Mouse (Mus musculus): ENCODE measurements around the gene Rbpms2. TPM values are rescaled to one million over a fixed set of nuclear protein-coding genes. Genes with fewer than 3 reads are reported as not detected.
"Not testable (repeated sequence)": the region's sequence is repeated elsewhere in the genome, so short reads cannot be mapped to it uniquely, and the experiment has no call there.

The Rbpms2 gene
- polyA plus RNA-seq, 1 experiment from 2014 or later, result 4.7 TPM

- no peak overlapping the region for H3K9ac ChIP-seq
- DNase-seq (ENCODE audit: low spot score), result no peak
- H3K27me3 ChIP-seq (ENCODE audit: control insufficient read depth, insufficient read depth, low read length), result no peaks in the 10 kb centered on the region
- H3K4me2 ChIP-seq (replicated peaks), result no peak overlapping the region
- no peaks in the 10 kb centered on the region for H3K4me1 ChIP-seq (replicated peaks; ENCODE audit: control insufficient read depth, insufficient read depth, low read length)
- H3K4me3 ChIP-seq (replicated peaks; ENCODE audit: low read length), result no peak overlapping the region
- 67% methylated on average over 1 of the region's 1 CpGs for WGBS
- no peaks in the 10 kb centered on the region for H3K9me3 ChIP-seq (ENCODE audit: control insufficient read depth, low read length)
- no peak for ATAC-seq (ENCODE audit: low FRiP score)
- H3K27ac ChIP-seq, result no peak overlapping the region
- no peaks in the 10 kb centered on the region for H3K36me3 ChIP-seq (replicated peaks; ENCODE audit: control insufficient read depth, insufficient read depth)
Observed at GRCm38 (mm10) chr9:65649997-65650396, 20.5 kb downstream of the Rbpms2 start.

GRCm38 (mm10) chr9:65651957-65652356 lies 22.5 kb downstream of the Rbpms2 start:
- H3K4me2 ChIP-seq (replicated peaks); H3K9ac ChIP-seq; H3K36me3 ChIP-seq (replicated peaks; ENCODE audit: control insufficient read depth, insufficient read depth); H3K27me3 ChIP-seq (ENCODE audit: control insufficient read depth, insufficient read depth, low read length); H3K4me1 ChIP-seq (replicated peaks; ENCODE audit: control insufficient read depth, insufficient read depth, low read length); H3K27ac ChIP-seq; ATAC-seq (ENCODE audit: low FRiP score); H3K9me3 ChIP-seq (ENCODE audit: control insufficient read depth, low read length); DNase-seq (ENCODE audit: low spot score); H3K4me3 ChIP-seq (replicated peaks; ENCODE audit: low read length): not testable (repeated sequence)
- WGBS, result 96% methylated on average over 1 of the region's 1 CpGs

- no peaks in the 10 kb centered on the region for H3K9me3 ChIP-seq (ENCODE audit: control insufficient read depth, low read length)
- no peak overlapping the region for H3K9ac ChIP-seq
- ATAC-seq (ENCODE audit: low FRiP score) (no peak), DNase-seq (ENCODE audit: low spot score) (no peak)
- no peak overlapping the region for H3K4me2 ChIP-seq (replicated peaks)
- H3K4me3 ChIP-seq (replicated peaks; ENCODE audit: low read length), result no peak overlapping the region
- no peaks in the 10 kb centered on the region for H3K36me3 ChIP-seq (replicated peaks; ENCODE audit: control insufficient read depth, insufficient read depth)
- H3K27ac ChIP-seq, result no peak overlapping the region
- H3K4me1 ChIP-seq (replicated peaks; ENCODE audit: control insufficient read depth, insufficient read depth, low read length), result no peaks in the 10 kb centered on the region
- H3K27me3 ChIP-seq (ENCODE audit: control insufficient read depth, insufficient read depth, low read length), result no peaks in the 10 kb centered on the region
- 96% methylated on average over 4 of the region's 4 CpGs for WGBS
Observed at GRCm38 (mm10) chr9:65653741-65654140, 24.3 kb downstream of the Rbpms2 start.

GRCm38 (mm10) chr9:65654700-65655237 lies 25.3 kb downstream of the Rbpms2 start:
- Histone ChIP-seq H3K4me3 (replicated peaks; ENCODE audit: low read length) (no peak overlapping the region), H3K9ac (no peak overlapping the region), H3K27ac (no peak overlapping the region), H3K27me3 (ENCODE audit: control insufficient read depth, insufficient read depth, low read length) (no peaks in the 10 kb centered on the region), H3K36me3 (replicated peaks; ENCODE audit: control insufficient read depth, insufficient read depth) (no peaks in the 10 kb centered on the region), H3K9me3 (ENCODE audit: control insufficient read depth, low read length) (no peaks in the 10 kb centered on the region), H3K4me2 (replicated peaks) (no peak overlapping the region), H3K4me1 (replicated peaks; ENCODE audit: control insufficient read depth, insufficient read depth, low read length) (no peaks in the 10 kb centered on the region)
- no peak for DNase-seq (ENCODE audit: low spot score)
- 91% methylated on average over 3 of the region's 3 CpGs for WGBS
- ATAC-seq (ENCODE audit: low FRiP score), result no peak

GRCm38 (mm10) chr9:65655540-65655939 lies 26.1 kb downstream of the Rbpms2 start:
- no peaks in the 10 kb centered on the region for H3K27me3 ChIP-seq (ENCODE audit: control insufficient read depth, insufficient read depth, low read length)
- 89% methylated on average over 8 of the region's 8 CpGs for WGBS

GRCm38 (mm10) chr9:65657218-65657617 lies 27.8 kb downstream of the Rbpms2 start:
- H3K9ac ChIP-seq, result no peak overlapping the region
- H3K27ac ChIP-seq, result no peak overlapping the region
- DNase-seq (ENCODE audit: low spot score) (no peak), ATAC-seq (ENCODE audit: low FRiP score) (no peak)
- H3K27me3 ChIP-seq (ENCODE audit: control insufficient read depth, insufficient read depth, low read length), result no peaks in the 10 kb centered on the region
- WGBS, result 59% methylated on average over 3 of the region's 3 CpGs
- no peaks in the 10 kb centered on the region for H3K4me1 ChIP-seq (replicated peaks; ENCODE audit: control insufficient read depth, insufficient read depth, low read length)
- no peaks in the 10 kb centered on the region for H3K36me3 ChIP-seq (replicated peaks; ENCODE audit: control insufficient read depth, insufficient read depth)
- no peak overlapping the region for H3K4me2 ChIP-seq (replicated peaks)
- no peaks in the 10 kb centered on the region for H3K9me3 ChIP-seq (ENCODE audit: control insufficient read depth, low read length)
- H3K4me3 ChIP-seq (replicated peaks; ENCODE audit: low read length), result no peak overlapping the region

More at GRCm38 (mm10) chr9:65655540-65655939, 26.1 kb downstream of the Rbpms2 start:
- Histone ChIP-seq H3K4me1 (replicated peaks; ENCODE audit: control insufficient read depth, insufficient read depth, low read length) (no peaks in the 10 kb centered on the region), H3K4me3 (replicated peaks; ENCODE audit: low read length) (no peak overlapping the region), H3K27ac (no peak overlapping the region), H3K9ac (no peak overlapping the region), H3K4me2 (replicated peaks) (no peak overlapping the region), H3K36me3 (replicated peaks; ENCODE audit: control insufficient read depth, insufficient read depth) (no peaks in the 10 kb centered on the region), H3K9me3 (ENCODE audit: control insufficient read depth, low read length) (no peaks in the 10 kb centered on the region)
- DNase-seq (ENCODE audit: low spot score) (no peak), ATAC-seq (ENCODE audit: low FRiP score) (no peak)

- Histone ChIP-seq H3K4me3 (replicated peaks; ENCODE audit: low read length) (no peak overlapping the region), H3K9ac (no peak overlapping the region), H3K36me3 (replicated peaks; ENCODE audit: control insufficient read depth, insufficient read depth) (no peaks in the 10 kb centered on the region), H3K27ac (no peak overlapping the region), H3K27me3 (ENCODE audit: control insufficient read depth, insufficient read depth, low read length) (no peaks in the 10 kb centered on the region), H3K4me2 (replicated peaks) (no peak overlapping the region), H3K4me1 (replicated peaks; ENCODE audit: control insufficient read depth, insufficient read depth, low read length) (no peaks in the 10 kb centered on the region), H3K9me3 (ENCODE audit: control insufficient read depth, low read length) (no peaks in the 10 kb centered on the region)
- WGBS, result 58% methylated on average over 5 of the region's 5 CpGs
- DNase-seq (ENCODE audit: low spot score) (no peak), ATAC-seq (ENCODE audit: low FRiP score) (no peak)
Observed at GRCm38 (mm10) chr9:65661029-65661428, 31.6 kb downstream of the Rbpms2 start.

GRCm38 (mm10) chr9:65661493-65661892 lies 32.0 kb downstream of the Rbpms2 start:
- Histone ChIP-seq H3K36me3 (replicated peaks; ENCODE audit: control insufficient read depth, insufficient read depth) (no peaks in the 10 kb centered on the region), H3K4me1 (replicated peaks; ENCODE audit: control insufficient read depth, insufficient read depth, low read length) (no peaks in the 10 kb centered on the region), H3K4me2 (replicated peaks) (no peak overlapping the region), H3K9me3 (ENCODE audit: control insufficient read depth, low read length) (no peaks in the 10 kb centered on the region), H3K27me3 (ENCODE audit: control insufficient read depth, insufficient read depth, low read length) (no peaks in the 10 kb centered on the region), H3K9ac (no peak overlapping the region), H3K4me3 (replicated peaks; ENCODE audit: low read length) (no peak overlapping the region), H3K27ac (no peak overlapping the region)
- 40% methylated on average over 1 of the region's 1 CpGs for WGBS
- ATAC-seq (ENCODE audit: low FRiP score) (no peak), DNase-seq (ENCODE audit: low spot score) (no peak)

GRCm38 (mm10) chr9:65664163-65664562 lies 34.7 kb downstream of the Rbpms2 start:
- H3K9ac ChIP-seq, result no peak overlapping the region
- no peak overlapping the region for H3K4me2 ChIP-seq (replicated peaks)
- H3K4me1 ChIP-seq (replicated peaks; ENCODE audit: control insufficient read depth, insufficient read depth, low read length), result no peaks in the 10 kb centered on the region
- no peaks in the 10 kb centered on the region for H3K9me3 ChIP-seq (ENCODE audit: control insufficient read depth, low read length)
- DNase-seq (ENCODE audit: low spot score), result peak; percentile 75
- no peak overlapping the region for H3K27ac ChIP-seq
- WGBS, result 2% methylated on average over 3 of the region's 3 CpGs
- no peak overlapping the region for H3K4me3 ChIP-seq (replicated peaks; ENCODE audit: low read length)
- ATAC-seq (ENCODE audit: low FRiP score), result no peak; the same call in 1 of the 2 replicates
- no peaks in the 10 kb centered on the region for H3K27me3 ChIP-seq (ENCODE audit: control insufficient read depth, insufficient read depth, low read length)
- no peaks in the 10 kb centered on the region for H3K36me3 ChIP-seq (replicated peaks; ENCODE audit: control insufficient read depth, insufficient read depth)

- peak; percentile 74 for DNase-seq (ENCODE audit: low spot score)
Observed at GRCm38 (mm10) chr9:65666042-65666441, 36.6 kb downstream of the Rbpms2 start.

More at GRCm38 (mm10) chr9:65666042-65666441, 36.6 kb downstream of the Rbpms2 start:
- Histone ChIP-seq H3K4me3 (replicated peaks; ENCODE audit: low read length) (no peak overlapping the region), H3K9ac (no peak overlapping the region), H3K9me3 (ENCODE audit: control insufficient read depth, low read length) (no peaks in the 10 kb centered on the region), H3K36me3 (replicated peaks; ENCODE audit: control insufficient read depth, insufficient read depth) (no peaks in the 10 kb centered on the region), H3K4me1 (replicated peaks; ENCODE audit: control insufficient read depth, insufficient read depth, low read length) (no peaks in the 10 kb centered on the region), H3K27ac (no peak overlapping the region), H3K27me3 (ENCODE audit: control insufficient read depth, insufficient read depth, low read length) (no peaks in the 10 kb centered on the region), H3K4me2 (replicated peaks) (no peak overlapping the region)
- no peak for ATAC-seq (ENCODE audit: low FRiP score)
- WGBS, result 27% methylated on average over 5 of the region's 5 CpGs
